Mouse (Mus musculus): ENCODE data around the gene Fbxo6. TPM values are rescaled to one million over a fixed set of nuclear protein-coding genes. Genes with fewer than 3 reads are reported as not detected.
A peak's percentile ranks its signal among the peaks of the same experiment; 100 is the strongest.

The Fbxo6 gene
- polyA plus RNA-seq, 1 experiment = 54.4 TPM

DNA sequence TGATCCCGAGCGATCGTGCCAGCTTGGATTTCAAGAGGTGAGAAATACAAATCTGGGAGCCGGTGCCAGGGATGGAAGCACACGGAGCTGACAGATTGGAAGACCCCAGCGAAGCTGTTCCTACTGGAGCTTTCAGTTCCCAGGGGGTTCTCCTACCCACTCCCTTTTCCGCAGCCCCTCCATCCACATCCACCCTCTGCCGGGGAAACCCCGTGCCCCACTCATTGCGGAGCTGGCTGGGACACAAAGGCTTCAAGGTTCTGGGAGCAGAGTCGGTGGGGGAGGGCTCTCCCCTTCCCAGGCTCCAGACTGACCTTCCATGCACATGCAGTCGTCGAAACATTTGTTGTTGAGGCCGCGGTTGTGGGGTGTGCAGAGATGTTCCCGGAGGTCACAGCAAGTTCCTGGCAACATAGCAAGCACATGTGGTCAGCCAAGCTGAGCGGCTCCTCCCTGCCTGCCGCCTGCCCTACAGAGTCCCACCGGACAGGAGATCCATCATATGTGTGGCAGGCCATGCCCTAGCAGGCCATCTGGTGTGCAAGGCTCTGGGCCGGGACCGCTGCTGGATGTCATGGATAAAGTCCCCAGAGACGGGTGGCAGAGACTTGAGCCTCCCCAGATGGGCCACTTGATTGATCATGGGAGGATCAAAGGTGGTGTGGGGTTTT is 44.2 kb downstream of the Fbxo6 start:
- no peaks in the 10 kb centered on the region for H3K79me3 ChIP-seq (ENCODE audit: low read depth)
- H3K36me3 ChIP-seq (ENCODE audit: control insufficient read depth, insufficient read depth) = no peaks in the 10 kb centered on the region

DNA sequence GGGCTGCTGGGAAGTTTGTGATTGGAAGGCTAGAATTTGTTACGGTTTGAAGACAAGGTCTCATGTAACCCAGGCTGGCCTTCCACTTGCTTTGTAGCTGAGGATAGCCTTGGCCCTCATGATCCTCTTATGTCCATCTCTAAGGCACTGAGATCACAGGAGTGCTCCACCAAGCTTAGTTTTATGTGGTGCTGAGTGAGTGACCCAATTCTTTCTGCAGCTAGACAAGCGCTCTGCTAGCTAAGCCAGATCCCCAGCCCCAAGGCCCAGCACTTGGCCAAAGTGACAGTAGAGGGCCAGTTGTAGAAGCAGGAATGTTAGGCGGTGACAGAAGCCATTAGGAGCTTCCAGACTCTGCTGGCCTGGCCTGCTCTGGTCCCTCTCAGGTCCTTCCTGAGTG is 47.8 kb downstream of the Fbxo6 start:
- Histone ChIP-seq H3K79me2 (ENCODE audit: control insufficient read depth, insufficient read depth) (no peaks in the 10 kb centered on the region), H3K4me3 (ENCODE audit: insufficient read depth, poor library complexity, severe bottlenecking) (no peak overlapping the region), H3ac (ENCODE audit: control insufficient read depth, insufficient read length, low read depth) (no peak overlapping the region), H3K36me3 (ENCODE audit: control insufficient read depth, insufficient read depth) (no peaks in the 10 kb centered on the region), H3K27me3 (ENCODE audit: control insufficient read depth, insufficient read depth, insufficient read length) (peaks cover 25% of the 10 kb centered on the region), H3K79me3 (ENCODE audit: low read depth) (no peaks in the 10 kb centered on the region)
- TF ChIP-seq FOSL1 (IDR thresholded peaks at IDR 0.05; ENCODE audit: insufficient read depth, low read length, poor library complexity, severe bottlenecking) (no peak), CTCF (IDR thresholded peaks at IDR 0.05; ENCODE audit: control insufficient read depth, insufficient read depth, insufficient read length) (no peak), USF1 (IDR thresholded peaks at IDR 0.05; ENCODE audit: low read depth) (no peak), CEBPB (IDR thresholded peaks at IDR 0.05; ENCODE audit: low read depth) (no peak), MAX (IDR thresholded peaks at IDR 0.05) (no peak), MYOD1 (IDR thresholded peaks at IDR 0.05; ENCODE audit: control insufficient read depth, insufficient read length, low read depth) (no peak), MYOG (IDR thresholded peaks at IDR 0.05; ENCODE audit: control insufficient read depth, extremely low read depth, insufficient read length) (no peak)

More for the DNA sequence above, 44.2 kb downstream of the Fbxo6 start:
- Histone ChIP-seq H3K79me2 (ENCODE audit: control insufficient read depth, insufficient read depth) (no peaks in the 10 kb centered on the region), H3K27me3 (ENCODE audit: control insufficient read depth, insufficient read depth, insufficient read length) (no peaks in the 10 kb centered on the region), H3ac (ENCODE audit: control insufficient read depth, insufficient read length, low read depth) (no peak overlapping the region), H3K4me3 (ENCODE audit: insufficient read depth, poor library complexity, severe bottlenecking) (no peak overlapping the region)
- no peak for TF ChIP-seq CEBPB (IDR thresholded peaks at IDR 0.05; ENCODE audit: low read depth)
- no peak for TF ChIP-seq FOSL1 (IDR thresholded peaks at IDR 0.05; ENCODE audit: insufficient read depth, low read length, poor library complexity, severe bottlenecking)
- TF ChIP-seq MYOG (IDR thresholded peaks at IDR 0.05; ENCODE audit: control insufficient read depth, extremely low read depth, insufficient read length) = no peak
- TF ChIP-seq MYOD1 (IDR thresholded peaks at IDR 0.05; ENCODE audit: control insufficient read depth, insufficient read length, low read depth) = no peak
- no peak for TF ChIP-seq MAX (IDR thresholded peaks at IDR 0.05)
- no peak for TF ChIP-seq CTCF (IDR thresholded peaks at IDR 0.05; ENCODE audit: control insufficient read depth, insufficient read depth, insufficient read length)
- TF ChIP-seq USF1 (IDR thresholded peaks at IDR 0.05; ENCODE audit: low read depth) = no peak

DNA sequence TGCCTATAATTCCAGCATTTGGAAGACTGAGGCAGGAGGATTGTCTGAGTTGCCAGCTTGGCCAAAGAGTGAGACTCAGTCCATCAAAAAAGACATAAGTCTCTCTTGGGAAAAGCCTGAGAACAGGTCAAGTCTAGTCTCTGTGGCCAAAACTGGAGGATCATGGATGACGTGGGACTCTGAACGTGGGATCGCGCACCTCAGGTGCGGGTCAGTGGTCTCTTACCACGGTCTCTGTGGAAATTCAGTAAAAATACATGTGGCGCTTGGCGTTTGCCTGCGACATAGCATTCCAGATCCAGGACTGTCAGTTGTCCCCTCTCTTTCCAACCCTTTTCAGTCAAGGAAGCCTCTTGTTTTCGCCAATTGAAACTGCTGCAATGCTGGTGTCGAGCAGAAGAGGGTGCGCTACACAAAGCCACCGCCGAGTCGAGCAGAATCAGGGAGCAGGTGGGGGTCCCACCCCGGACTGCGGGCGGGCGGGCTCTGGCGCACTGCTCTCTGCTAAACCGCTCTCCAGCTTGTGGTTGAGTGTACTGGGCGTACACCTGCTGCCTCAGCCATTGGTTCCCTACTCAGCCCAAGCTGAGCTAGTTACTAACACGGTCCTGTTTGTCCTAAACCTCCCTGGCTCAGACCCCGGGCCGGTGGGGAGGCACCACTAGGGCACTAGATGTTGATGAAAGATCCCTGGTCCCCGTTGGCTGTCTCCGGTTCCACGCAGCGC is 50.0 kb downstream of the Fbxo6 start:
- H3K79me2 ChIP-seq (ENCODE audit: control insufficient read depth, insufficient read depth) = no peaks in the 10 kb centered on the region
- H3K4me3 ChIP-seq (ENCODE audit: insufficient read depth, poor library complexity, severe bottlenecking) = no peak overlapping the region
- no peak overlapping the region for H3ac ChIP-seq (ENCODE audit: control insufficient read depth, insufficient read length, low read depth)
- H3K79me3 ChIP-seq (ENCODE audit: low read depth) = no peaks in the 10 kb centered on the region
- H3K27me3 ChIP-seq (ENCODE audit: control insufficient read depth, insufficient read depth, insufficient read length) = peaks cover 32% of the 10 kb centered on the region
- TF ChIP-seq CTCF (IDR thresholded peaks at IDR 0.05; ENCODE audit: control insufficient read depth, insufficient read depth, insufficient read length) (peak; percentile 16), USF1 (IDR thresholded peaks at IDR 0.05; ENCODE audit: low read depth) (no peak)
- H3K36me3 ChIP-seq (ENCODE audit: control insufficient read depth, insufficient read depth) = no peaks in the 10 kb centered on the region

DNA sequence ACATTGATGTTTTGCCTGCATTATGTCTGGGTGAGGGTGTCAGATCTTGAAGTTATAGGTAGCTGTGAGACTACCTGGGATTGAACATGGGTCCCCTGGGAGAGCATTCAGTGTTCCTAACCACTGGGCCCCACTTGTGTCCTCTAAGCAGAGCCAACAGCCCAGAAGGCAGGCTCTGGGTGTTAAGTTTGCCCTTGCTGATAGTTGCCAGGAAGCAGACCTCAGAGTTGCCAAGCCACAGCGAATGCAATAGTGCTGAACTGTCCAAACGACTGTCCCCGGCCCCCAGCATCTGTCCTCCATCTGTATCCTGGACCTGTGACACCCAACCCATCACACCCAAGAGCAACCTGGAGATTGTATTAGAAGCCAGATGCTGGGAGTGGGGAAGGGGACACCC is 53.3 kb downstream of the Fbxo6 start:
- Histone ChIP-seq H3K27me3 (ENCODE audit: control insufficient read depth, insufficient read depth, insufficient read length) (peaks cover 38% of the 10 kb centered on the region), H3K79me3 (ENCODE audit: low read depth) (no peaks in the 10 kb centered on the region), H3K79me2 (ENCODE audit: control insufficient read depth, insufficient read depth) (no peaks in the 10 kb centered on the region), H3ac (ENCODE audit: control insufficient read depth, insufficient read length, low read depth) (no peak overlapping the region), H3K4me3 (ENCODE audit: insufficient read depth, poor library complexity, severe bottlenecking) (no peak overlapping the region), H3K36me3 (ENCODE audit: control insufficient read depth, insufficient read depth) (no peaks in the 10 kb centered on the region)
- no peak for TF ChIP-seq MYOG (IDR thresholded peaks at IDR 0.05; ENCODE audit: control insufficient read depth, extremely low read depth, insufficient read length)
- TF ChIP-seq MYOD1 (IDR thresholded peaks at IDR 0.05; ENCODE audit: control insufficient read depth, insufficient read length, low read depth) = no peak
- no peak for TF ChIP-seq FOSL1 (IDR thresholded peaks at IDR 0.05; ENCODE audit: insufficient read depth, low read length, poor library complexity, severe bottlenecking)
- no peak for TF ChIP-seq CEBPB (IDR thresholded peaks at IDR 0.05; ENCODE audit: low read depth)
- no peak for TF ChIP-seq MAX (IDR thresholded peaks at IDR 0.05)
- no peak for TF ChIP-seq USF1 (IDR thresholded peaks at IDR 0.05; ENCODE audit: low read depth)
- no peak for TF ChIP-seq CTCF (IDR thresholded peaks at IDR 0.05; ENCODE audit: control insufficient read depth, insufficient read depth, insufficient read length)

DNA sequence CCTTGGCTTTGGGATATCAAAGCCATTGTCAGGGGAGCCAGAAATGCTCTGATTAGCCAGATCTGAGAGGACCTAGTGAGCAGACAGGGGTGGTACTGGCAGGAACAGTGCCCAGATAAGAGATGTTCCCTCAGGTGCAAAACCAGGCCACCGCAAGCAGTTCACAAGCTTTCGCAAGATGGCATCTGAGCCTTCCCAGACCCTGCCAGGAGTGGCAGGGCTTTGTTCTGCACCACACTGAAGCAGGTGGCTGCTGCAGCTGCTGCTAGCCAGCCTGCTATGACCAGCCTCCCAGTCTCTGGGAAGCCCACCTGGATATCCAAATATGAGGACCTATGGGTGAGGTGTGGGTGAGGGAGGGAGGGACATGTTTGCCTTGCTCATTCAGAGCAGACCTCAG is 54.0 kb downstream of the Fbxo6 start:
- Histone ChIP-seq H3K36me3 (ENCODE audit: control insufficient read depth, insufficient read depth) (no peaks in the 10 kb centered on the region), H3ac (ENCODE audit: control insufficient read depth, insufficient read length, low read depth) (no peak overlapping the region), H3K4me3 (ENCODE audit: insufficient read depth, poor library complexity, severe bottlenecking) (no peak overlapping the region), H3K79me3 (ENCODE audit: low read depth) (no peaks in the 10 kb centered on the region), H3K79me2 (ENCODE audit: control insufficient read depth, insufficient read depth) (no peaks in the 10 kb centered on the region), H3K27me3 (ENCODE audit: control insufficient read depth, insufficient read depth, insufficient read length) (peaks cover 38% of the 10 kb centered on the region)
- TF ChIP-seq MAX (IDR thresholded peaks at IDR 0.05) (no peak), CEBPB (IDR thresholded peaks at IDR 0.05; ENCODE audit: low read depth) (no peak), MYOG (IDR thresholded peaks at IDR 0.05; ENCODE audit: control insufficient read depth, extremely low read depth, insufficient read length) (no peak), FOSL1 (IDR thresholded peaks at IDR 0.05; ENCODE audit: insufficient read depth, low read length, poor library complexity, severe bottlenecking) (no peak), MYOD1 (IDR thresholded peaks at IDR 0.05; ENCODE audit: control insufficient read depth, insufficient read length, low read depth) (no peak), CTCF (IDR thresholded peaks at IDR 0.05; ENCODE audit: control insufficient read depth, insufficient read depth, insufficient read length) (no peak), USF1 (IDR thresholded peaks at IDR 0.05; ENCODE audit: low read depth) (no peak)

Small RNAs within 50 kb of the gene (microRNA-seq; reads per million reads assigned to microRNA genes)
- 0.16 reads per million for gene Mir7022 (ENCODE audit: borderline microRNAs expressed)

Other genes with a start within 250 kb of the Fbxo6 start
- gene Mfn2, start 247.4 kb downstream of the Fbxo6 start, polyA plus RNA-seq (2012; fragmentation: generic; extraction: Trizol) = 46.7 TPM
- gene Plod1, start 215.4 kb downstream of the Fbxo6 start, polyA plus RNA-seq (2012; fragmentation: generic; extraction: Trizol) = 49.2 TPM
- gene 2510039O18Rik, start 211.2 kb downstream of the Fbxo6 start, polyA plus RNA-seq (2012; fragmentation: generic; extraction: Trizol) = 46.5 TPM
- 1.2 TPM for gene Nppb, start 166.4 kb downstream of the Fbxo6 start, polyA plus RNA-seq (2012; fragmentation: generic; extraction: Trizol)
- not detected for gene Nppa, start 151.4 kb downstream of the Fbxo6 start, polyA plus RNA-seq (2012; fragmentation: generic; extraction: Trizol)
- gene Clcn6, start 113.3 kb downstream of the Fbxo6 start, polyA plus RNA-seq (2012; fragmentation: generic; extraction: Trizol) = 11.5 TPM
- 16.1 TPM for gene Mthfr, start 113.1 kb downstream of the Fbxo6 start, polyA plus RNA-seq (2012; fragmentation: generic; extraction: Trizol)
- gene Agtrap, start 64.1 kb downstream of the Fbxo6 start, polyA plus RNA-seq (2012; fragmentation: generic; extraction: Trizol) = 8.2 TPM
- 35.6 TPM for gene Mad2l2, start 21.8 kb downstream of the Fbxo6 start, polyA plus RNA-seq (2012; fragmentation: generic; extraction: Trizol)
- gene Draxin, start 21.4 kb downstream of the Fbxo6 start, polyA plus RNA-seq (2012; fragmentation: generic; extraction: Trizol) = 0.01 TPM
- gene Fbxo44, start 8.3 kb upstream of the Fbxo6 start, polyA plus RNA-seq (2012; fragmentation: generic; extraction: Trizol) = 2.1 TPM
- 14.2 TPM for gene Fbxo2, start 8.5 kb upstream of the Fbxo6 start, polyA plus RNA-seq (2012; fragmentation: generic; extraction: Trizol)
- gene Disp3, start 135.8 kb upstream of the Fbxo6 start, polyA plus RNA-seq (2012; fragmentation: generic; extraction: Trizol) = 0.04 TPM